23 mouse cellular contexts compared by ENCODE assay signal in the genomic region with DNA sequence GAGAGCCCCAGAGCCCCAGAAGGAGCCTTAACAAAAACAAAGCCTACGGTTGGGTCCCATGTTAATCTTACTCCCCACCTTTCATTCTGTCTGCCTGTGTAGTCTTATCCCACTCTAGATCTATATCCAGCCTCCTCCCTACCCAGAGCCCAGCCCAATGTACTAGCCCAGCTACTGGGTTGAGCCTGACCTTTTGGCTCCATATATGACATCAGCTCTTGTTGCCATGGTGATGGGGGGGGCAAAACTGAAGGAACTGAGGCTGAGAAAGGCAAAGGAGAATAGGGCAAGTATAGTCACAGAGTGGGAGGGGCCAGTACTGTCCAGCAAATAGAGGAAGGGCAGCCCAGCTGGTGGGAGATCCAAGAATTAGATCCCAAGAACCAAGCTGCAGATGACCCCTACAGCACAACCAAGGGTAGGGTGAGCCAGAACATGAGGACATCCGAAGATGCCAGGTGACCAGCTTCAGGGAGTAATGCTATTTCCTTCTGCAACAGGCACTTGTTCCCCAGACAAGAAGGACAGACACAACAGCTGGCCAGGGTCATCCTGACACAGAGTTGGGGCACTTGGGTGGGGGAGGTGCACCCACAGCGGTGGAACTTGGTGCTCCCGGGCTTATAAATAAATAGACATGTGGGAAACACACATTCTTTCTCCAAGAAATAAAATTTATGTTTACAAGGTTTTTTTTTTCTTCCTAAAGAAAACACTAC. TPM values are rescaled to one million over a fixed set of nuclear protein-coding genes. Genes with fewer than 3 reads are reported as not detected.
DNase-seq lines count a peak whose midpoint lies in the region; ATAC-seq and TF ChIP-seq lines count a peak whose summit lies in the region.
"Had no signal": no experiment of that assay in that cellular context is flagged by ENCODE, and none has a peak within 500 bp of the region (broad histone marks: within the 10 kb centered on the region; RNA-seq: fewer than 3 reads in every experiment).

No protein-coding gene starts in this region.

- H3K4me3 ChIP-seq in layer of hippocampus, adult 2 months: peak overlapping the region; percentile 60
- H3K4me3 ChIP-seq in neural tube, embryonic 15.5 days (replicated peaks): no peak overlapping the region
- H3K4me3 ChIP-seq in cortical plate, adult 2 months (ENCODE audit: insufficient read depth, low read length): peak overlapping the region; percentile 9; the same call in 1 of the 2 replicates
- H3K4me3 ChIP-seq in myocyte: no peak overlapping the region
- H3K4me3 ChIP-seq: embryonic facial prominence, embryonic 10.5 days; forebrain, embryonic 15.5 days; heart, embryonic 15.5 days; left cerebral cortex, adult 2 months had no signal

- H3K4me1 ChIP-seq in neural tube, embryonic 15.5 days: peaks cover 28% of the 10 kb centered on the region
- H3K4me1 ChIP-seq in cortical plate, adult 2 months (ENCODE audit: control insufficient read depth, insufficient read depth, low read length): no peaks in the 10 kb centered on the region

- peak overlapping the region; percentile 87; the same call in 1 of the 2 replicates for H3K4me2 ChIP-seq in neural tube, embryonic 15.5 days
- no peak overlapping the region for H3K4me2 ChIP-seq in myocyte (ENCODE audit: low read depth)
- H3K4me2 ChIP-seq: forebrain, embryonic 15.5 days; heart, embryonic 15.5 days; hindbrain, embryonic 14.5 days had no signal

- no peak for TF ChIP-seq POLR2A in cortical plate, adult 2 months (IDR thresholded peaks at IDR 0.05; ENCODE audit: extremely low read depth, insufficient read depth, low read length)
- TF ChIP-seq POLR2A in myocyte (IDR thresholded peaks at IDR 0.05; ENCODE audit: insufficient read length, low read depth): no peak

- no peaks in the 10 kb centered on the region for H3K79me2 ChIP-seq in myocyte (ENCODE audit: control insufficient read depth, insufficient read depth)

- H3ac ChIP-seq in myocyte (ENCODE audit: control insufficient read depth, insufficient read length): no peak overlapping the region

- WGBS in neural tube, embryonic 15.5 days: 70% methylated on average over 4 of the region's 4 CpGs

- no peak for TF ChIP-seq CTCF in layer of hippocampus, adult 2 months (conservative IDR thresholded peaks at IDR 0.05)
- no peak for TF ChIP-seq CTCF in cortical plate, adult 2 months (IDR thresholded peaks at IDR 0.05; ENCODE audit: extremely low read depth, insufficient read depth, low read length)

- H3K36me3 ChIP-seq in neural tube, embryonic 15.5 days: no peaks in the 10 kb centered on the region
- no peaks in the 10 kb centered on the region for H3K36me3 ChIP-seq in myocyte (ENCODE audit: control insufficient read depth, insufficient read depth)
- H3K36me3 ChIP-seq: embryonic facial prominence, embryonic 10.5 days; forebrain, embryonic 15.5 days; heart, embryonic 15.5 days had no signal

- no peaks in the 10 kb centered on the region for H3K9me3 ChIP-seq in neural tube, embryonic 15.5 days (replicated peaks)
- H3K9me3 ChIP-seq: embryonic facial prominence, embryonic 10.5 days; forebrain, embryonic 15.5 days; heart, embryonic 15.5 days had no signal

- ATAC-seq in neural tube, embryonic 15.5 days (ENCODE audit: low FRiP score): no peak
- ATAC-seq: activated CD4-positive, CD25-positive, alpha-beta regulatory T cell, adult 4 months; forebrain, embryonic 15.5 days; inflammation-experienced regulatory T-cells, adult 6 months; midbrain, embryonic 16.5 days had no signal

- H3K27ac ChIP-seq in layer of hippocampus, adult 2 months: peak overlapping the region; percentile 88
- H3K27ac ChIP-seq in neural tube, embryonic 15.5 days (replicated peaks): no peak overlapping the region
- H3K27ac ChIP-seq in cortical plate, adult 2 months (ENCODE audit: insufficient read depth, low read length): no peak overlapping the region
- H3K27ac ChIP-seq: embryonic facial prominence, embryonic 10.5 days; forebrain, embryonic 15.5 days; heart, embryonic 15.5 days; hindbrain, embryonic 14.5 days; left cerebral cortex, adult 2 months had no signal

- peaks cover 51% of the 10 kb centered on the region for H3K27me3 ChIP-seq in neural tube, embryonic 15.5 days (replicated peaks)
- H3K27me3 ChIP-seq in myocyte (ENCODE audit: control insufficient read depth, insufficient read depth, insufficient read length): peaks cover 38% of the 10 kb centered on the region

- no peak for DNase-seq in layer of hippocampus, adult 2 months (ENCODE audit: low spot score in 2 of 2)
- no peak for DNase-seq in layer of hippocampus, postnatal 14 days (ENCODE audit: low spot score in 2 of 2)
- DNase-seq in neural tube, embryonic 10.5 days (ENCODE audit: extremely low spot score, low spot score): no peak
- no peak for DNase-seq in lung, postnatal 36 days
- DNase-seq: cerebellum, adult 9-10 months; heart, postnatal 36 days; kidney, adult 8-10 months; layer of hippocampus, adult 9-11 months; lung, adult 2 months; lung, postnatal 14 days had no signal

- no peak overlapping the region for H3K9ac ChIP-seq in neural tube, embryonic 15.5 days (replicated peaks)
- H3K9ac ChIP-seq: forebrain, embryonic 15.5 days; heart, embryonic 15.5 days; hindbrain, embryonic 14.5 days had no signal

TF ChIP-seq in myocyte, 11 proteins besides CTCF, POLR2A, EP300 and RAD21:
- no peak for TF ChIP-seq REST (IDR thresholded peaks at IDR 0.05; ENCODE audit: insufficient read depth, insufficient read length)
- peak in 2 of 3 experiments; percentile 14 to 71 for TF ChIP-seq MYOG (IDR thresholded peaks at IDR 0.05; ENCODE audit: control insufficient read depth in 1 of 3, insufficient read depth in 1 of 3, insufficient read length in 2 of 3, low read depth in 2 of 3)
- peak; percentile 54 for TF ChIP-seq TCF3 (IDR thresholded peaks at IDR 0.05; ENCODE audit: insufficient read length, low read depth)
- TF ChIP-seq USF1 (IDR thresholded peaks at IDR 0.05; ENCODE audit: low read depth): no peak
- no peak for TF ChIP-seq CEBPB (IDR thresholded peaks at IDR 0.05; ENCODE audit: insufficient read depth, poor library complexity, severe bottlenecking)
- peak; percentile 32 to 78 (median 39) for TF ChIP-seq MYOD1 (IDR thresholded peaks at IDR 0.05; ENCODE audit: control insufficient read depth in 1 of 3, insufficient read length in 2 of 3, low read depth in 2 of 3)
- TF ChIP-seq TCF12 (IDR thresholded peaks at IDR 0.05; ENCODE audit: insufficient read depth, poor library complexity, severe bottlenecking): no peak
- no peak for TF ChIP-seq POLR2AphosphoS2 (IDR thresholded peaks at IDR 0.05; ENCODE audit: insufficient read length, low read depth)
- TF ChIP-seq SRF (IDR thresholded peaks at IDR 0.05; ENCODE audit: control insufficient read depth, insufficient read length, low read depth): no peak

RNA-seq across cellular contexts. Expression of a gene that starts 2.4 kb away (rescaled TPM):
- 10 to 100 TPM; 83.9 to 84.6 TPM for total RNA-seq in layer of hippocampus, adult 2 months (2021)
- 10 to 100 TPM; 58.7 to 58.9 TPM for total RNA-seq in layer of hippocampus, postnatal 14 days (2021)
- 1.1 and 1.3 TPM in 2 replicates for polyA plus RNA-seq in neural tube, embryonic 15.5 days (2015; fragmentation: Nextera tagmentation; extraction: Ambion mirVana)
- 9.5 and 24.2 TPM in 2 replicates for polyA plus RNA-seq in cortical plate, adult 2 months (2012; rRNA removed)
- polyA plus RNA-seq in myocyte (2012; fragmentation: generic; extraction: Trizol): 1.3 TPM
- total RNA-seq: megakaryocyte, adult 5-6 weeks; MEL had no signal
- polyA plus RNA-seq: activated CD4-positive, CD25-positive, alpha-beta regulatory T cell, adult 4 months; inflammation-experienced regulatory T-cells, adult 6 months had no signal

RNA-seq across cellular contexts. Expression of a gene that starts 27.9 kb away (rescaled TPM):
- total RNA-seq in layer of hippocampus, adult 2 months (2021): 1 to 10 TPM; 2.4 to 3.0 TPM
- total RNA-seq in layer of hippocampus, postnatal 14 days (2021): 1 to 10 TPM; 1.5 to 1.6 TPM
- 0.79 and 1.2 TPM in 2 replicates for polyA plus RNA-seq in neural tube, embryonic 15.5 days (2015; fragmentation: Nextera tagmentation; extraction: Ambion mirVana)
- polyA plus RNA-seq in cortical plate, adult 2 months (2012; rRNA removed): 1.4 and 2.5 TPM in 2 replicates
- 0.11 TPM for polyA plus RNA-seq in myocyte (2012; fragmentation: generic; extraction: Trizol)
- polyA plus RNA-seq: heart, embryonic 15.5 days had no signal

Comparison
In these comparisons a context has a peak if more than half of its experiments do, and no peak if none do; other contexts are left out.
1. H3K4me3 ChIP-seq: peak in layer of hippocampus, adult 2 months (single experiment) and cortical plate, adult 2 months (single experiment); none in neural tube, embryonic 15.5 days (single experiment) and myocyte (single experiment).